Mouse (Mus musculus) spleen, postnatal 14 days (tissue): ENCODE results near the gene Zc3hav1.
A peak's percentile ranks its signal among the peaks of the same experiment; 100 is the strongest.
"Not testable (repeated sequence)": the region's sequence is repeated elsewhere in the genome, so short reads cannot be mapped to it uniquely, and the experiment has no call there.

Experiments used
- DNase-seq, 2 experiments: peaks; one replicate each; pipeline ENCODE4 v3.0.0; 2021 to 2022; ENCODE audit warnings: low spot score in 2 of 2

The Zc3hav1 gene

DNA sequence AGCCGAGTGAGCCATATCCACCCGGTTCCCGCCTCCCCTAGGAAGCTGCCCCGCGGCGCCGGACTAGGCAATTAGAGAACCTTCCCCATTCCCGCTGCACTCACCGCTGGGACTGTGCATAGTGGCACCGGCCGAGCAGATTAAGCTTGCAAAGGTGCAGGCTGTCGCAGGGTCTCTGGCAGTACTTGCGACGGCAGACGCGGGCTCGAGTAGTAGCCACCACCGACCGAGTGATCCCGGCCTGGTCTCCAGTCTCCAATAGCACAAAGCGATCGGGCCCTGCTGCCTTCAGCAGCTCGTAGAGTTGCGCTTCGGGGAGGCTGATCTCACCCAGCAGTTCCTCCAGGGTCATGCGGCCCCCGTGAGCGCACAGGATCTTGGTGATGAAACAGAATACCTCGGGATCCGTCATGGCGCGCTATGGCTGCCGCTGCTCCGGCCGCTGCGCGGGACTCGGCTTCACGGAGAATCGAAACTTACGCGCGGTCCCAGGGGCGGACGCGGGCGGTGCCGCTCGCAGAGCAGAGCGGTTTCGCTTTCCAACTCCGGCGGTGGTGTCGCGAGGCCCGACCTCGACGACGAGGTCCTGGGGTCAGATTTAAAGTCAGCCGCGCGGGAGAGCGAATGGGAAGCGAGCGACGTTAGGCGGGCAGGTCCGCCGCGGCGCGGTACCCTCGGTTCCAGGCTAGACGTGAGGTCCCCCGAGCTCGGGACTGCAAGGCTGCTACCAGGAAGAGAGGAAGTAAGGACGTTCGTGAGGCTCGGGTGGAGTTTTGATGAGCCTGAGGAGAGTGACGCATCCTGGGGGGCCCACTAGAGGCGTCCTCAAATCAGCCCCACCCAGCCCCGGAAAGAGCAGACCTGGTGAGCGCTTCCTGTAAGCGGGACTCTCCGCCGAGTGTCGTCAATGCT, at the start of gene Zc3hav1:
Gene Zc3hav1, minus strand, starts transcription at position 793 of the 912 bp plus-strand sequence.
- peak; percentile 76 to 83 for DNase-seq

DNA sequence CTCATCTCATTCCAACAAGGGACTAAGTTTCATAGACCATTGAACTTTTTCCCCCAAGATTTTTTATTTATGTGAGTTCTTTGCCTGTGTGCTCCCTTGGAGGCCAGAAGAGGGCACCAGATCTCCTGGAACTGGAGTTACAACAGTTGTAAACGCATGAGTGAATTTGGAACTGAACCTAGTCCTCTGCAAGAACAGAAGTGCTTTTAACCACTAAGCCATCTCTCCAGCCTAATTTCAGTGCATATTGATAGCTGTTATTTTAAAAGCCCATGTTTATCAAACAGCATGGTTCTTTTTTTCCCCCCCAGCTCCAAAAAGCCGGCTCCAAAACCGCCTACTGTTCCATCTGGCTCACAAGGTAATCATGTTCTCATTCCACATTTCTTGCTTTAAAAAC, 35.3 kb upstream of the Zc3hav1 start:
- DNase-seq: peak in 1 of 2 experiments; percentile 15

DNA sequence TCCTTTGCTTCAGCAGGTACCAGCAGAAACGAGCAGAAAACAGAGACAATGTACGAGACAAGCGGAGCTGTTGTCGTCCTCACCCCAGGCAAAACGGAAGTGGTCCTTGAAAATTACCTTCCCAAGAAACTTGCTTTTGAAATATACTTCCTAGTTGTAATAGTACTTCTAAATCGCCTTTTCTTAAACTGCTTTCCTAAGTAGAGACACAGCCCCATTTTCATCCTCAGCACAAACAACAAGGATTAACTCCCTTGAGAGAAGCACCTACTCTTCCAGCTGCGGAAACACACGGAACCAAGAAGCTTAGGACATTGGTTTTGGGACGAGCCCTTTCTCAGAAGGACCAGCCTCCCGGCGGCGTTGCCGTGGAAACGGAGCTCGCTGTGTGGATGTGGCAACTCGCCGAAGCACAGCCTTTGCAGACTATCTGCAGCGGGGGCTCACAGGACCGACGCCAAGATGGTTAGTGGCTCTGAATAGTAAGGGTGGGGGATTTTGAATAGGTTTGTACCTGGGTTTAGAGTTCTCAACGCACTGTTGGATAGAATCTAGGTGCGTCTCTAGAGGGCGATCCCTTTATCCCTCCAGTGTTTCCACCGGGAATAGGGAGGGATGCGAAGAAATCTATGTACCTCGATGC, 26.8 kb upstream of the Zc3hav1 start, which contains the start of gene Ttc26:
Gene Ttc26, plus strand, starts transcription at position 341 of the 643 bp plus-strand sequence.
- peak; percentile 66 to 76 for DNase-seq

DNA sequence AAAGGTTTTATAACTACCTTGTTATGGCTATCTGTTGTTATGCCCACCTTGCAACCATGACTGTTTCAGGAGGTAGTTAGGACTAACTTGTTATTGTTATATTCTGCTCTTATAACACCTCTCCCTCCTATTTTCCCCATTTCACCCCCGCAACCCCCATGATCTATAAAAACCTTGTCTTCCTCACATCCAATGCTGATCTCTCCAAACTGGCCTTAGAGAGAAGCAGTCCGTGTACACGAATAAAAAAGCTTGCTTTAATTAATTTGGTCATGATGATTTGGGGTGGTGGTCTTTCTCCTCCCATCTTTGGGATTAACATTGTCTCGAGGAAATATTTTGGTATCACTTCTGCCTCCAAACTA, 26.3 kb upstream of the Zc3hav1 start:
- no peak for DNase-seq

DNA sequence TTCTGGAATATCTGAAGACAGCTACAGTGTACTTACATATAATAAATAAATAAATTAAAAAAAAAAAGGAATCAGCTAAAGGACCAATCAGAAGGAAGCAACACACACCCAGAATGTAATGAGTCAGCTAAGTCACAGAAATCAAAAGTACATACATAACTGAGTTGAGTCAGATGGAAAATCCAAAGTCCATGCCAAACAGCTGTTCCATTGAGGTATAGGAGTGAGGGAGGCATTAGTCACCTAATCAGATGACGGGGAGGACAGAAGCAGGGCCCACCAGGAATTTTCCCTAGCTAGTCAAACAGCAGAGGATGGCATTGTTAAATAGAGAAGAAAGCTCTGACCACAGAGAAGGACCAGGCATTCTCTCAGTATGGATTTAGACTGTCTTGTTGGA, 19.9 kb upstream of the Zc3hav1 start:
- DNase-seq: no peak

DNA sequence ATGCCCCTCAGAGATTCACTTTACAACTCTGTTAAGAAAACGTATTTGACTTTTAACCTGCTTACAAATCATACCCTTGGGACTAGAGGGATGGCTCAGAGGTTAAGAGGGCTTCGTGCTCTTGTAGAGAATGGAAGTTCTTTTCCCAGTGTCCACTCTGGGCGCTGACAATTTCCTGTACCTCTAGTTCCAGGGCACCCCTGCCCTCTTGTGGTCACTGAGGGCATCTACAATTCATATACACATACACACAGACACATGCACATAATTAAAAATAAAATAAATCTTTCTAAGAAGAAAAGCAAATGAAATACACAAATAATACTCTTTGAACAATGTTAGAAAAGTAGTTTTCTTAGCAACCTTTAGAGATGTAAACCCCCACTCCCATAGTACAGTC, 15.5 kb upstream of the Zc3hav1 start:
- no peak for DNase-seq

DNA sequence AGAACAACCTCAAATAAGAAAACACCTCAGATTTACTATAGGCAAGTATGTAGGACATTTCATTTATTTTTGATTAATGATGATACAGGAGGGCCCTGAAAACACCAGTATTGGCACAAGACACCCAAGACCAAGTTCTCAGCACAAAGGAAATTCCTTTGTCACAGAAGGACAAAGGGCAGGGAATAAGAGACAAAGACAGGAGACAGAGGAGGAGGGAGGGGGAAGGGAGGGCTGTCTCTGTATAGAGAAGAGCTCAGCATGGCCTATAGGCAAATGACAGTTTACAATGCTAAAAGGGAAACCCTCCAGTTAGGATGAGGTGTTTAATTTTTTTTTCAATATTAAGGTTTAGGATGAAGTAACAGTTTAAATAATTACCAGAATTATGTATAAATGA, 9.7 kb upstream of the Zc3hav1 start:
- no peak for DNase-seq

DNA sequence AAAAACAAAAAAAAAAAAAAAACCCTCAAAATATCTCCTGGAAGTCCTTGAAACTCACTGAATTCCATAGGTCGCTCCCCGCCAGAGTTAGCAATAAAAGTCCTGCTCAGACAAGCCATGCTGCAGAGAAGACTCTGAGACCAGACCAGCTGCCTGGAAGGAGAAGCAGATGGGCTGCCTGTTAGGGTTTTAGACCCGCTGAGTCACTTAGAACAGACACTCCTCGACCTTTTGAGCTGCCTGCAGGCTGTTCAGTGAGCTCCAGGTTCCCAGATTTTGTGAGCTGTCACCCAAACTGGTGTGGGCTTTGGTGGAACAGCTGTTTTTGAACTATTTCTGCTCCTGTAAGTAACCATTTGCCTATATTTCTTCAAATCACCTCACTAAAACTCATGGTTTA, 9.0 kb upstream of the Zc3hav1 start:
- no peak for DNase-seq

DNA sequence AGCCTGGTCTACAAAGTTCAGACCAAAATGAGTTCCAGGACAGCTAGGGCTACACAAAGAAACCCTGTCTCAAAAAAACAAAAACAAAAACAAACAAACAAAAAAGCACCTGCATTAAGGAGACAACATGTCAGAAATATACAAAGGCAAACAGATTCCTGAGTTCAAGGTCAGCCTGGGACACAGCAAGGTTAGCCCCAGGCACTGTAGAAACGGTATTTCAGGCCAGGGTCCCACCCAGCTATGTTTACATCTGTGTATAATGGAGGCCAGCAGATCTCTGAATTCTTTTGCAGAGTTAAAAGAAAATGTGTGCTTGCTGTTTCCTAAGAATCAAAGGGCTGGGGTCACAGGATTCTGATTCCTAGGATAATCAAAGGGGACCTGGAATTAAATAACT, 7.5 kb upstream of the Zc3hav1 start:
- no peak for DNase-seq

DNA sequence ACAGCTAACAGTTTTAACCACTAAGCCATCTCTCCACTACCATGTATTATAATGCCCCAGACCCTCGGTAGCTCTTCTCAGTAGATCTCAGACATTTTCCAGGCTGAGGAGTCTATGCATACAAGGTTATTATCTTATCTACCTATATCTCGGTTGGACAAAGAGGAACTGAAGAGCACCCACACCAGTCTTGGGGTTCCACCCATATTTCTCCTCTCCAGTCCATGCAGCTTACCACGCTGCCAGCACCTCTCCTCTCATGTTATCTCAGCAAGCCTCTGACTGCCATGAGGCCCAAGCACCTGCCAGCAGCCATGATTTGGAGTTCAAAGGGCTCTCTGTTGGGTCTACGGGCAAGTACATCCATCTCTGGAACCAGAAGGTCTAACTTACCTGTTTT, 6.7 kb upstream of the Zc3hav1 start:
- DNase-seq: no peak

DNA sequence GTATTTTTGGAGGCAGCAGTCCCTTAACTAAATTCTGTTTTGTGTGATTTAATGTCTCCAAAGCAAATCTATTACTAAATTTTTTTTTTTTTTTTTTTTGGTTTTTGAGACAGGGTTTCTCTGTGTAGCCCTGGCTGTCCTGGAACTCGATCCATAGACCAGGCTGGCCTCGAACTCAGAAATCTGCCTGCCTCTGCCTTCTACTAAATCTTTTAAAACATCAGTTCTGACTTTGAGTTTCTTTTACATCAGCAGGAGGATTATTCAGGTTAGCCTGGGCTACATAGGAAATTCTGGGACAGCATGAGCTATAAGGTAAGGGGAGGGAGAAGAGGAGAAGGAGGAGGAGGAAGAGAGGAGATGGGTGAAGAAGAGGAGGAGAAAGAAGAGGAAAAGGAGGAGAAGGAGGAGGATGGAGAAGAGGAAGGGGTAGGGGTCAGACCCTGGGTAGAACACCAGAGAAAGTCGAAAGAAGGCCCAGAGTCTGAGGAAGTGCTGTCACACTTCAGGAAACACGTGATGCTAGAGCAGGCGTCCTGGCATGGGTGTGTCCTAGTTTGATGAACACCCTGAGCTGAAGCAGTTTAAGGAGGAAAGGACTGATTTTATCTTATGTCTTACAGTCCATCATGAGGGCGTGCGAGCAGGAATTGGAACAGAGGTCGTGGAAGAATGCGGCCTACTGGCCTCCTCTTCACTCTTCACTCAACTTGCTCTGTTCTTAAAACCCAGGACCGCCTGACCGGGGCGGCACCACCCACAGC, 5.5 kb upstream of the Zc3hav1 start:
- DNase-seq: no peak

DNA sequence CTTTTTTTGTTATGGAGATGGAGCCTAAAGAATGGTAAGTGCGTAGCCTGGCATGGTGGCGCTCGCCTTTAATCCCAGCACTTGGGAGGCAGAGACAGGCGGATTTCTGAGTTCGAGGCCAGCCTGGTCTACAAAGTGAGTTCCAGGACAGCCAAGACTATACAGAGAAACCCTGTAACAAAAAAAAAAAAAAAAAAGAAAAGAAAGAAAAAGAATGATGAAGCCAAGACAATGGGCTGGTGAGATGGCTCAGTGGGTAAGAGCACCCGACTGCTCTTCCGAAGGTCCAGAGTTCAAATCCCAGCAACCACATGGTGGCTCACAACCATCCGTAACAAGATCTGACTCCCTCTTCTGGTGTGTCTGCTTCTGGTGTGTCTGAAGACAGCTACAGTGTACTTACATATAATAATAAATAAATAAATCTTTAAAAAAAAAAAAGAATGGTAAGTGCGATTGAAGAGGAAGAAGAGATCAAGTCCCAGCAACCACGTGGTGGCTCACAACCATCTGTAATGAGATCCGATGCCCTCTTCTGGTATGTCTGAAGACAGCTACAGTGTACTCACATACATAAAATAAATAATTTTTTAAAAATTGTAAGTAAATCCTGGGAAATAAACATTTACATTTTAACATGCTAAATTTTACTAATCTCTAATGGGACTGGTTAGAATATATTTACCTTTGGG, 4.8 kb upstream of the Zc3hav1 start:
- not testable (repeated sequence) for DNase-seq

DNA sequence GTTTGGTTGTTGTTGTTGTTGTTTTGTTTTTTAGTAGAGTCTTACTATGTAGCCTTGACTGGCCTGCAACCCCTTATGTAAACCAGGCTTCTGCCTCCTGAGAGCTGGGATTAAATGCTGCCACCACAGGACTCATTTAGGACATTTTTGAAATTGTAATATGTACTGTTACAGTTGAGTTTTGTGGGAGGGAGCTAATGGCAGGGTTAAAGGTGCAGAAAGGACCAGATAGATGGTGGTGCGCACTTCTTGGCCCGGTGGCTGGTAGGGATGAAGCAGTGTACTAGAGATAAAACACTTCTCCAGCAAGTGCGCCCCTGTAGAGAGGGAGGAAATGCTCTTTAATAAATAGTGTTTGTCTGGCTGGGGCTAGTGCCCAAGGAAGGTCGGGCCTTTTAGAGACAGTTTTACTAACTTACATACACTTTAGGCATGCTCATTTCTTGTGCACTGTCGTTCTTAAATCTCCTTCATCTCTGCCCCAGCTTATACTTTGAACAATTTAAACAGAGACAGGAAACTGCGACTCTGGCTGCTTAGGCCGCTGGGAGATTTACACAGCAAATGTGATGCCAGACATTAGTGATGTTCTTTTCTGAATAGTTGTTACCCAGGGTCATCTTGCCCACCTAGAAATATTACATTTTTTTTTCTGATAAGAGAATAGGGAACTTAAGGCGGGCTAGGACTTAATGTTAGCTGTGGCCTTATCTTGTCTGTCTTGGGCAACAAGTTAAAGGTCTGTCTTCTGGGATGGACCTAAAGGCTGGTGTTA, 4.0 kb upstream of the Zc3hav1 start:
- DNase-seq: no peak

DNA sequence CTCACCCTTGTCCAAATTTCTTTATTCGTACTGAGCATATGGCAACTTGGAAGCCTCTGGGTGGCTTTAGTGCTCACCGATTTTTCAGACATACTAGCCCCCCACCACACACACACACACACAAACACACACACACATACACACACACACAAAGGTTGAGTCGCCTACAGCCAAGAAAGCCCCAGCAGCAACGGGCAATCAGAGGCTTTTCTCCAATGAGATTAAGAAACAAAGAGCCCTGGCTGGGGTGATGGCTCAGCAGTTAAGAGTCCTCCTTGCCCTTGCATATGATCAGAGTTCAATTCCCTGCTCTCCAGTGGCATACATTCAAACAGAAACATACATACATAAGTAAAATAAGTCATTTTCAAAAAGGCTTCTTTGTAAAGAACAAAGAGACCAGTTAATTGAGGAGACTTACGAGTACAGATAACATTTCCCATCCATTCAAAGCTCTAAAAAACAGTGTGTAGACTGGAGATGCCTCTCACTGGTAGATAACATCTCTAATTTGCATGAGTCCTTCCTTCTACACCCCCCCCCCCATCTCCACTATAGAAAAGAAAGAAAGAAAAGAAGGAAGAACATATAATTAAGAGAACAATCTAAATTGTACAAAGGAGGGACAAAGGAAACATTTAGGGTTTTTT, 3.3 kb upstream of the Zc3hav1 start:
- DNase-seq: no peak

DNA sequence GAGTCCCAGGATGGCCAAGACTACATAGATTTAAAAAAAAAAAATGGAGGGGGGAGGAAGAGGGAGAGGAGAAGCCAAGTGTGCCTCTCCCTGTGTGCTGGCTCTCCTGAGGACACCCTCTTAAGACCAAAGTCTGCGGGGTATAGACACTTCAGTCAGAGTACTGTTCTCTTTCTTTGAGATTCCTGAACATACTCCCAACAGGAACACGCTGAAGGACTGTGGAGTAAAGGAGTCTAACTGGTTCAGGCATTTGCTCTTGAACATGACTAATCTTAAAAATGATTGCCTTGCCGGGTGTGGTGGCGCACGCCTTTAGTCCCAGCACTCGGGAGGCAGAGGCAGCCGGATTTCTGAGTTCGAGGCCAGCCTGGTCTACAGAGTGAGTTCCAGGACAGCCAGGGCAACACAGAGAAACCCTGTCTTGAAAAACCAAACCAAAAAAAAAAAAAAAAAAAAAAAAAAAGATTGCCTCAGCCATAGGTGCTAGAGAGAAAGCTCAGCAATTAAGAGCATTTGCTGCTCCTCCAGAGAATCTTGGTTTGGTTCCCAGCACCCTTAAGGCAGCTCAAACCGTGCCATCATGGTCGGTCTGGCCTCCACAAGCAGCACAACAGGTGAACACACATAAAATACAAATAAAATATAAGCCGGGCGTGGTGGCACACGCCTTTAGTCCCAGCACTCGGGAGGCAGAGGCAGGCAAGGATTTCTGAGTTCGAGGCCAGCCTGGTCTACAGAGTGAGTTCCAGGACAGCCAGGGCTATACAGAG, 2.4 kb upstream of the Zc3hav1 start:
- not testable (repeated sequence) for DNase-seq

DNA sequence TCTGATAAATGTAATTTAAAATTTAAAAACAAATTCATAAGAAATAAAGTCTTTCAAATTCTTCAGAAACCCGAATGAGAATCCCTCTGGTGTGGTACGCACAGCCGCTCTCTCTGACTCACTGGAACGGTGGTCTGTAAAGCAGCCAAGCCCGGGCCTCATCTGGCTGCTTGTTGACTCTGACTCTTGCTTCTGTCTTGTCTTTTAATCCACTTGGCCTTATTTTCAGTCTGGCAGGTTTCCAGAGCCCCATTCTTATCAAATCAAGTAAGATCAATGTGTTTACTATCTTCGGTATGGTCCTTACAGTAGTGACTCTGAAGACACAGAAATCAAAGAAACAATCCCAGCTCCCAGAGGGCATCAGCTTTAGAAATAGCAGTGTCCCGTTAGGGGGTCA, 1.5 kb upstream of the Zc3hav1 start:
- DNase-seq: no peak

DNA sequence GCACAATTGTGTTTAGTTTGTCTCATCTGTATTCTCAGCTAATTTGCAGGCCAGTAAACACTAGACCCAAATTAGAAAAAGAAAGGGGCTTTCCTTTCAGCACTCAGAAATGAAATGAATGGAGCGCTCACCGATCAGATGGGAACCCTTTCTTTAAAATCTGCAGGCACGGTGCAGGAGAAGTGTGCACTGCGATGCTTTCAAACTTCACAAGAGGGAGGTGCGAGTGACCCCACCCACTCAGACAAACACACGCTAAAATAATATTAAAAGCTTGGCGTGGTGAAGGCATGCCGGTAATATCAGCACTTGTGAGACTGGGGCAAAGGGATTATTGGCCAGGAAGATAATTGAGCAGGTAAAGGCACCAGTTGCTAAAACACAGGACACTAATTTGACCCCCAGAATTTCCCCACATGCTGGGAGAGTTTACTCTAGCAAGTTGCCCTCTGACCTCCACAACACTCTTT, 986 bp upstream of the Zc3hav1 start:
- DNase-seq: no peak

DNA sequence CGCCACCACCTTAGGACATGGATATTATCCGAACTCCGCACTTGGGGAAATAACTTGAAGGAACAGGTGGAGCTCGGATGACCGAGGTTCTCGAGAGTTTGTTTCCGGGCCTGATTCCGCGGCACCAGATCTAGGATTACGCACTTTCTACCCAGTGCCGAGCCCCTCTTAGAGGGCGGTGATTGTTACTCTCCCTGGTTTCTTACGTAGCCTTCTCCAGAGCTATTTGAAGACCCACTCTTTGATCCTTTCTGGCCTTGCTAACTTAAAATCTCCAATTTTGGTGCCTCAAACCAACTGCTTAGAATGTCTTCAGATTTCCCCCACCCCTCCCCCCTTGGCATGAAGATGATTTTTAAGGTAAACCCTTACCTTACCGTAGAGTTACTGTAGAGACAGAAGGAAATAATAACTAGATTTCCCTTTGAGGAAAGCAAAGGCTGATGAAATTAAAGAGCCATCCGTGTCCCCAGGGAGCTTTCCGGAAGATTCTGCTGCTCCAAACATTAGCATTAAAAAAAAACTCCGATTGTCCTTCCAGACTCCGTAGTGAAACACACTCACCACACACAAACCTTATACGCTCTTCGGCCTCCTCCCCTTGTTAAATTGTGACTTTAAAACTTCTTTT, 435 bp upstream of the Zc3hav1 start:
- no peak for DNase-seq

DNA sequence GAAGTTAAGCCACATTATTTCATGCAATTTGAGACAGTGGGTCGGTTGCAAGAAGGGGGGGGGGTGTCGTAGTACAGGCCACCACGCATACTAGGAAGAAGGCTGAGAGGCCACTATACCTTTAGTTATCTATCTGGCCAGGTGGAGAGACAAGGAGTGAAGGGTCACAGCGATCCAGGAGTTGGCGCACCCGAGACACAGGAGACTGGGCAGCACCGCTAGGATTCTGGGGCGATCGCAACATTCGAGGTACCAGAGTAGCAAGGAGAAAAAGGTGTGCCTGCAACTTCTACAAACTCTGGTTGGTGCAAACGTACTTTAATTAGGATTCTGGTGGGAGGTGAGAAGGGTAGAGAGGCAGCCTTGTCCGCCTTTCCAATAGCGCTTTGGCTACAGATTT, 1.2 kb downstream of the Zc3hav1 start:
- DNase-seq: no peak
